Mouse (Mus musculus) CH12.LX (cell line): ENCODE measurements at regions not wholly inside any gene's neighbourhood (a gene's known extent, or its start where the extent isn't known, plus 50 kb on each side); places are given as distances from the start of the nearest gene placed in this dataset.

Experiments used
- DNase-seq: peaks from one replicate; pipeline ENCODE4 v3.0.0-alpha.2; 2013; ENCODE audit errors: extremely low read depth
- H3K27ac ChIP-seq: 2 replicates; pipeline ENCODE4 v1.5.1; 2012; ENCODE audit warnings: low read depth, mild to moderate bottlenecking, control low read depth, moderate library complexity; ENCODE audit not compliant: insufficient read depth
- H3K27me3 ChIP-seq: replicated peaks from 2 replicates; pipeline ENCODE3; 2012; ENCODE audit warnings: inconsistent platforms
- H3K36me3 ChIP-seq, 2 experiments: replicated peaks in 1 of 2; 2 replicates each; pipeline versions ENCODE3 to v1.6.1; 2012; ENCODE audit warnings: inconsistent platforms in 1 of 2, low read length in 1 of 2, mild to moderate bottlenecking in 1 of 2, mixed read lengths in 1 of 2, moderate library complexity in 1 of 2; ENCODE audit not compliant: control insufficient read depth in 1 of 2, insufficient read depth in 1 of 2
- H3K4me1 ChIP-seq, 2 experiments: 2 replicates each; pipeline ENCODE4 v1.6.1; 2012; ENCODE audit warnings: inconsistent platforms in 1 of 2, moderate library complexity in 1 of 2; ENCODE audit not compliant: insufficient read depth in 2 of 2, control insufficient read depth in 1 of 2
- H3K4me2 ChIP-seq: 2 replicates; pipeline ENCODE4 v1.6.1; 2012; ENCODE audit warnings: low read depth, mild to moderate bottlenecking, control low read depth; ENCODE audit not compliant: poor library complexity, insufficient read depth, severe bottlenecking
- H3K4me3 ChIP-seq, 3 experiments: fragments of 150-350 bp in 1 of 3; sonication (generic) in 1 of 3; replicated peaks in 1 of 3; 2 replicates each; pipeline versions ENCODE3 to v1.5.1; 2011 to 2012; ENCODE audit warnings: low read depth in 2 of 3, low read length in 2 of 3, mild to moderate bottlenecking in 2 of 3, moderate library complexity in 2 of 3, control low read depth in 1 of 3, improper control_type of control experiment in 1 of 3, inconsistent platforms in 1 of 3, mixed read lengths in 1 of 3; ENCODE audit not compliant: poor library complexity in 1 of 3
- H3K79me2 ChIP-seq: replicated peaks from 2 replicates; pipeline ENCODE4 v1.6.1; 2012; ENCODE audit warnings: mild to moderate bottlenecking, moderate library complexity; ENCODE audit not compliant: control insufficient read depth, poor library complexity, insufficient read depth, severe bottlenecking; ENCODE audit errors: extremely low read depth
- H3K9ac ChIP-seq: 2 replicates; pipeline ENCODE4 v1.6.1; 2012; ENCODE audit warnings: low read depth, mild to moderate bottlenecking, control low read depth, moderate library complexity; ENCODE audit not compliant: insufficient read depth
- H3K9me3 ChIP-seq: replicated peaks from 2 replicates; pipeline ENCODE3; 2012; ENCODE audit warnings: low read length, inconsistent platforms, mixed read lengths
- E2F4 ChIP-seq: IDR thresholded peaks from 2 replicates; pipeline ENCODE4 v1.6.1; 2011; ENCODE audit warnings: low read depth, low read length, improper control_type of control experiment; ENCODE audit not compliant: insufficient replicate concordance
- ETS1 ChIP-seq: conservative IDR thresholded peaks from 2 replicates; pipeline ENCODE4 v1.6.1; 2012; ENCODE audit warnings: low read depth, mild to moderate bottlenecking, inconsistent platforms, low read length, improper control_type of control experiment, moderate library complexity
- HCFC1 ChIP-seq: IDR thresholded peaks from 2 replicates; pipeline ENCODE4 v1.6.1; 2012; ENCODE audit warnings: low read depth, mild to moderate bottlenecking, inconsistent platforms, low read length, improper control_type of control experiment
- IRF4 ChIP-seq: IDR thresholded peaks from 2 replicates; pipeline ENCODE4 v1.6.1; 2014; ENCODE audit warnings: low read depth, mild to moderate bottlenecking, inconsistent platforms, low read length, improper control_type of control experiment
- MXI1 ChIP-seq: IDR thresholded peaks from 2 replicates; pipeline ENCODE4 v1.6.1; 2011; ENCODE audit warnings: mild to moderate bottlenecking, low read depth, low read length, improper control_type of control experiment
- MYC ChIP-seq: IDR thresholded peaks from 2 replicates; pipeline ENCODE4 v1.6.1; 2011; ENCODE audit warnings: low read depth, mild to moderate bottlenecking, improper control_type of control experiment, low read length
- NRF1 ChIP-seq: IDR thresholded peaks from 2 replicates; pipeline ENCODE4 v1.6.1; 2014; ENCODE audit warnings: low read depth, mild to moderate bottlenecking, inconsistent platforms, low read length, improper control_type of control experiment, moderate library complexity
- POLR2A ChIP-seq: IDR thresholded peaks from 2 replicates; pipeline ENCODE4 v1.6.1; 2011; ENCODE audit warnings: low read depth, mild to moderate bottlenecking, improper control_type of control experiment, low read length
- POLR2AphosphoS2 ChIP-seq: IDR thresholded peaks from 2 replicates; pipeline ENCODE4 v1.6.1; 2011; ENCODE audit warnings: low read depth, low read length, improper control_type of control experiment
- RAD21 ChIP-seq: IDR thresholded peaks from 2 replicates; pipeline ENCODE4 v1.6.1; 2011; ENCODE audit warnings: low read depth, mild to moderate bottlenecking, low read length, improper control_type of control experiment, moderate library complexity
- SMC3 ChIP-seq: IDR thresholded peaks from 2 replicates; pipeline ENCODE4 v1.6.1; 2011; ENCODE audit warnings: low read depth, low read length, improper control_type of control experiment
- UBTF ChIP-seq: IDR thresholded peaks from 2 replicates; pipeline ENCODE4 v1.6.1; 2012; ENCODE audit warnings: low read depth, mild to moderate bottlenecking, inconsistent platforms, low read length, improper control_type of control experiment, moderate library complexity
- USF1 ChIP-seq: IDR thresholded peaks from 2 replicates; pipeline ENCODE4 v1.6.1; 2014; ENCODE audit warnings: low read depth, mild to moderate bottlenecking, inconsistent platforms, low read length, improper control_type of control experiment
- USF2 ChIP-seq: conservative IDR thresholded peaks from 2 replicates; pipeline ENCODE4 v1.6.1; 2011; ENCODE audit warnings: low read depth, low read length, improper control_type of control experiment
- ZKSCAN1 ChIP-seq: IDR thresholded peaks from 2 replicates; pipeline ENCODE4 v1.6.1; 2012; ENCODE audit warnings: low read depth, inconsistent platforms, low read length, improper control_type of control experiment, borderline replicate concordance
- ZNF384 ChIP-seq: IDR thresholded peaks from 2 replicates; pipeline ENCODE4 v1.6.1; 2012; ENCODE audit warnings: low read depth, low read length, improper control_type of control experiment, inconsistent platforms
- dilution Hi-C: fragments of 300-500 bp; cut with MboI; formaldehyde crosslinking; loops from 2 replicates; pipeline ENCODE4 v1.14.3; 2020; ENCODE audit warnings: low sequenced_read_pairs; ENCODE audit not compliant: extremely low pct_unique_long_range_greater_than_20kb, extremely low pct_ligation_motif_present
- in situ Hi-C: fragments of 300-500 bp; cut with MboI; formaldehyde crosslinking; loops from 3 replicates; pipeline ENCODE4 v1.14.3; 2019; ENCODE audit warnings: low sequenced_read_pairs, low pct_ligation_motif_present, low pct_unique_long_range_greater_than_20kb, mixed read lengths

DNA sequence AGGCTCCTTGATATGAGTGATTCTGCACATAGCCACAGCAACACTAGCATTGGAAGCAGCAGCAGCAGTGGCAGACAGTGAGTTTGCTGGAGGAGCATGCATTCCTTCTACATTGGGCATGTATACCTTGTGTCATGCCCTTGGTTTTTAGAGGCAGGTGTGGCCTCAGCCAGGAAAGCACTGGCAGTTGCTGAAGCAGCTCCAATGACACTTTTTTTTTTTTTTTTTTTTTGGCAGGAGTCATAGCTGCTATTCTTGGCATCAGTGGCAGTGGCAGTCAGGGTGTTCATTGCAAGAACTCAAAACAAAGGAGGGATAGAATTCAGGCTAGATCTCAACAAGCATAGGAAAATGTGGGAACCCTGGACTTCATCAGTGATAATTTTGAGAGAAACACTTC is 189.9 kb upstream of the Xrcc4 start:
- no peak overlapping the region for H3K27ac ChIP-seq
- no peaks in the 10 kb centered on the region for H3K79me2 ChIP-seq
- no peak for DNase-seq
- no peaks in the 10 kb centered on the region for H3K36me3 ChIP-seq
- in situ Hi-C loops: no loop called here
- TF ChIP-seq USF2: no peak
- no peak for TF ChIP-seq UBTF
- TF ChIP-seq IRF4: no peak
- no peak for TF ChIP-seq USF1
- TF ChIP-seq ZNF384: no peak
- TF ChIP-seq RAD21: no peak
- TF ChIP-seq E2F4: no peak
- no peak for TF ChIP-seq ETS1
- TF ChIP-seq SMC3: no peak
- no peak for TF ChIP-seq HCFC1
- no peak for TF ChIP-seq ZKSCAN1
- H3K9ac ChIP-seq: no peak overlapping the region
- no peaks in the 10 kb centered on the region for H3K9me3 ChIP-seq
- no peaks in the 10 kb centered on the region for H3K27me3 ChIP-seq
- H3K4me2 ChIP-seq: no peak overlapping the region
- no peaks in the 10 kb centered on the region for H3K4me1 ChIP-seq
- no peak overlapping the region for H3K4me3 ChIP-seq
- dilution Hi-C loops: no loop called here

DNA sequence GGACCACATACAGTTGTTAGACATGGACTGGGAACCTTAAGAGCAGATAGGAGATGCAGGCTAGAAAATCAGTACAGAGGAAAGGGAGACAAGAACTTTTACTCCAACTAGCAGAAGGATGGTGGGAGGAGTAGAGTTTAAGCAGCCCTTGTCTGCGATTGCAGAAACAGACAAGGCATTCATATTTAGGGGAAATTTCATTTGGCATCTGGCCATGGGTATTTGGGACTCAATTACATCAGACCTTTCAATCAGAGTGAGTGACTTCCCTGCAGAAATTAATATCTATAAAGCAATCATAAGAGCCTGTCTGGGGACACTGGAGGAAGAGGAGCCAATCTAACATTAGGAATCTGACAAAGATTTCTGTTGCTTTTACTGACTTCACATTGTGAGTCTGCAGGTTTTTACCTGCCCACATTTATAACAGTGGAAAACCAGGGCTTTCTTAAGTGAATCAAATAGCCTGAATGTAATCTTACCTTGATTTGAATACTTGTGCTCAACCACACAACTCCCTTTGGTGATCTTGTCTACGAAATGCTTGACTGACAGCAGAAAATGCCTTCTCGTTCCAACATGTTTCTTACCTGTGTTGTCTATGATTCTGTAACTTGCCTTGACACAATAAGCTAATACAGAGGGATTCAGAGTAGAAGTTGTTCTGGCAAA is 169.8 kb upstream of the Xrcc4 start:
- H3K36me3 ChIP-seq: no peaks in the 10 kb centered on the region
- in situ Hi-C loops (no loop called here), dilution Hi-C loops (no loop called here)
- no peaks in the 10 kb centered on the region for H3K4me1 ChIP-seq
- no peaks in the 10 kb centered on the region for H3K79me2 ChIP-seq
- H3K9ac ChIP-seq: no peak overlapping the region
- no peaks in the 10 kb centered on the region for H3K9me3 ChIP-seq
- H3K4me3 ChIP-seq: no peak overlapping the region
- no peak for DNase-seq
- no peak for TF ChIP-seq POLR2A
- no peak for TF ChIP-seq MXI1
- TF ChIP-seq POLR2AphosphoS2: no peak
- TF ChIP-seq NRF1: no peak
- no peak for TF ChIP-seq HCFC1
- TF ChIP-seq UBTF: no peak
- no peak for TF ChIP-seq SMC3
- TF ChIP-seq MYC: no peak
- no peaks in the 10 kb centered on the region for H3K27me3 ChIP-seq
- no peak overlapping the region for H3K27ac ChIP-seq
- no peak overlapping the region for H3K4me2 ChIP-seq
